Mouse (Mus musculus): ENCODE data around the gene Gabrb2. TPM values are rescaled to one million over a fixed set of nuclear protein-coding genes. Genes with fewer than 3 reads are reported as not detected.

Gabrb2 gene
- not detected in 3 replicates for total RNA-seq (2017)

DNA sequence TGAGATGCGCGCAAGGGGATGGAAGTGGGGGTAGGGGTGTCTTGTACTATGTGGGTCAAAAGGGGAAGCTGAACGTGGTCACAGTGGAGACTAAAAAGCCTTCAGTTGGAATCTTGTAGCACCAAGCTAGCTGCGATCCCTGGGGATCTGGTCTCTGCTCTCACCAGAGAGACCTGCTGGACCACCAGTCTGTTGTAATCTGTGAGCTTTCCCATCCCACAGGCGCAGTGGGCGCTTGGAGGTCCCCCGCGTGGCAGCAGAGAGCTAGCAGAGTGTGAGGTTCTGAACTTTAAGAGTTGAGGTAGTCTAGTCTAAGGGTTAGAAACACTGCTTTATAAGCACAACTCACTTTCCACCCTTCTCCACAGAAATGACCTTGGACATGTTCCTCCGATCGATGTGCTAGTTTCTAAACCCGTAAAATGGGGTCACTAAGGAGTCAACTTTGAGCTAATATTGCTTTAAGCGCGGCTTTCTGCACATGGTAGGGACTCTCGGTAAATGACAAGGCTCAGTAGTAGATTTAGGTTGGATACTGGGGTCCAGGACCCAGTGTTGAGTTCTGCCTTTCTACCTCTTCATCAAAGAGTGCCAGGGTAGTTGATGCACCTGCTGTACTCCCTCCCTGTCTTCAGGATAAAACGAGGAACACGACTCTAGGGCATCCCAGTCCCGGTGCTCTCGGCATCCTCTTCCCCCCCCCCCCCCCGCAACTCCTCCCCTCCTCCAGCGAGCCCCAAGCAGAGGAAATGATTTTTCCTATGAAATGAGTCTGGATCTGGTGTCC is at the start of gene Gabrb2:
Gabrb2 (plus strand) TSS at position 762 of the 787 bp plus-strand sequence.
- ATAC-seq (replicated peaks; ENCODE audit: insufficient number of reproducible peaks, low FRiP score, low TSS enrichment, poor library complexity, severe bottlenecking): no peak

DNA sequence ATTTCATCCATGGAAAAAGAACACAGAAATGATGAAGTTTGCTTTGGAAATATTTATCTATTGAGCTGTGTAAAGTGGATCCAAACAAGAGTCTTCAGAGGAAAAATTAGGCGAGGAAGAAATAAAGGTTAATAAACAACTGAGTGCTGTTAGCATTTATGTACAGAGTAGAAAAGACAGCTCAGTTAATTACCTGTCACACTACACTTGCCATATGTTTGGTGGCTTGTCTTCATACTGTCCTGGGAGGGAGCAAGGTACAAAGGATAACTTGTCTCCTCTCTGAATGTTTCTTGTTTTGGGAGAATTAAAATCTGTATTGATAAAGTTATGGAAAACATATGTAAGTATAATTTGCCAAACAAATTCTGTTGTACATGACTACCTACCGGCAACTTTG is 40.6 kb upstream of the Gabrb2 start:
- ATAC-seq (replicated peaks; ENCODE audit: insufficient number of reproducible peaks, low FRiP score, low TSS enrichment, poor library complexity, severe bottlenecking): no peak

GRCm38 (mm10) chr11:42386486-42386885 is 33.1 kb upstream of the Gabrb2 start:
- no peak for ATAC-seq (replicated peaks; ENCODE audit: insufficient number of reproducible peaks, low FRiP score, low TSS enrichment, poor library complexity, severe bottlenecking)

DNA sequence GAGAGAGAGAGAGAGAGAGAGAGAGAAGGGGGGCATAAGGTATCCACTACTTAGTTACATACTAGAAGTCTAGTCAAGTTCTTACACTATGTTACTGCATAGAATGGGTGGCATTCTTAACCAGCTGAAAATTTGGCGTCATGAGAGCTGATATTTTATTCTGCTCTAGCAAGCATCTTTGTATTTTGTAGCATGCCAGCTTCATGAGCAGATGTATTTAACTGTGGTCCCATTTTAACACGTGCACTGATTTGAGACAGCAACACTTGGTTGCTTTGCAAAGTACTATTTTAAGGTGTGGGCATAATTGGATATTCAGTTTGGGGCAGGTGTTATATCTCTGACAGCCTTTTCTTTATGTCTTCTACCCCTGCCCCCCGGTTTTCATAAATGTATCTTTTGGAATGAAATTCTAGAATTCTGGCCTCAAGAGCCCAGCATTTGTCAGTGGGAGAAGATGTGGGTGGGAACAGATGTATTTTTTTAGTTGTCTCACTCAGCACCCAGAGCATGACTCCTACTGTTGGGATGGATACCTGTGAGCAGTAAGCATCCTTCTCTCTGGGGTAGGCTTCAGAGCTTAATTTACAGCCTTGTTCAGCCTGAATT is 28.8 kb upstream of the Gabrb2 start:
- ATAC-seq (replicated peaks; ENCODE audit: insufficient number of reproducible peaks, low FRiP score, low TSS enrichment, poor library complexity, severe bottlenecking): no peak

DNA sequence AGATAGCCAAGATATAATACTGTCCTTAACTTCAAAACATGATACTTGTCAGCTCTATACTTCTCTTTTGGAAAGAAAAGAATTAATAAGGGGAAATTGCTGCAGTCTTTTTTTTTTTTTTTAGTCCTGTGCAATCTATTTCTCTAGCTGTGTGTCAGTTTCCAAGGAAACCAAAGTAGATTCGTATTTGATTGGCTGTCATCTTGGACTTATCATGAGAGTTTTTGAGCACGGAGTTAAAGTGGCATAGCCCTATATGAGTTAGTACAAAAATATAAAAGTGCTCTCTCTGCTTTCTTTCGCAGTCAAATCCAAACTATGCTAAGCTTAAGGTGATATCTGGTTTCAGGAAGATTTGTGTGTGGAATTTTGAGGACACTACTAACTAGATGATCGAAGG is 26.1 kb upstream of the Gabrb2 start:
- ATAC-seq (replicated peaks; ENCODE audit: insufficient number of reproducible peaks, low FRiP score, low TSS enrichment, poor library complexity, severe bottlenecking): no peak

DNA sequence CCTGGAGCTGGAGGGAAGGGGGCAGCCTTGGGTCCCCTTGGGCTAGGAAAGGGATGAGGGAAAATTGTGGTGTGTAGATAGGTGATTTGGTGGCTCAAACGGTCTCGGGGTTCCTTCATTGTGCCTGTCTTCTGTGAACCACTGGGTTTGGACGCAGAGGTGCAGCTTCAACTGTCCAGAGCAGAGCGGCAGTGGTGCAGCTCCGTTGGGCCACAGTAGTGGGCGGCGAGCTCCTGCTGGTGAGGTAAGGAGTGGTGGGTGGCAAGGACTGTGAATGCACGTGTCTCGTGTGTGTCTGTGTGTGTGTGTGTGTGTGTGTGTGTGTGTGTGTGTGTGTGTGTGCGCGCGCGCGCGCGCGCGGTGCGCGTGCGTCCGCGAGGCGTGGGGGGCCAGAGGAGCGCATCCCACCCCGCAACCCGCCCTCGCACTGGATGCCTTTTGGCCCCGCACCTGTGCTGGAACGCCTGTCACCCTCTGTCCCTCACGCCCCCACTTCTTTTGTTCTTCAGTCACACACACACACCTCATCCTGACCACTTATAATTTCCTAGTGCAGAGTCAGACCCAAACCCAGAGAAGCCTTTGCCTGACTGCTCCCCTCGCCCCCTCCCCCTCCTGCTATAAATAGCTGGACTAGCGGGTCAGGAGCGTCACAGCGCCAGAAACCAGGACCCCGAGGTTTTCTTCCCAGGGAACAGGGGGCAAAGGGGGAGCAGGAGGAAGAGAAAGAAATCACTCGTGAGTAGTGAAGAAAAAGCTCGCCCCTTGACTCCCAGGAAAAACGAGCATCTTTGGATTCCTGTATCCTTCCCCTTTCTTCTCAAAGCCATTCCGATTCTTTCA is 455 bp downstream of the Gabrb2 start:
- no peak for ATAC-seq (replicated peaks; ENCODE audit: insufficient number of reproducible peaks, low FRiP score, low TSS enrichment, poor library complexity, severe bottlenecking)

GRCm38 (mm10) chr11:42420634-42421470 is 1.3 kb downstream of the Gabrb2 start:
- no peak for ATAC-seq (replicated peaks; ENCODE audit: insufficient number of reproducible peaks, low FRiP score, low TSS enrichment, poor library complexity, severe bottlenecking)

DNA sequence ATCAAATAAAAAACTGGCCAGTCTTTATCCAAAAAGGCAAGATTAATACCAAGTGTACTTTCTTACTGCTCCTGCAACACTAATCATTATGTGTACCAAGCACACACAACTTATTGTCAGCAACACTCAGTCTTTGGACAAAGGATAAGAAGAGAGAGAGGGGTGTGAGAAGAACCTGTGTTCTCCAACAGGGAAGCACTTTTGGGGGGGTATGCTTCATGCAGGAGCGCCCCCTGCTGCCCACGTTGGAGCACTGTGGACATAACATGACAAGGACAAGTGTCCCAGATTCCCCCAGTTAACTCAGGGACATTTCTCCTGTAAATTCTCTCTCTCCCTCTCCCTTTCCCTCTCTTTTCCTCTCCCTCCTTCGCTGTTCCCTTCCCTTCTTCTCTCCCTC is 3.7 kb downstream of the Gabrb2 start:
- no peak for ATAC-seq (replicated peaks; ENCODE audit: insufficient number of reproducible peaks, low FRiP score, low TSS enrichment, poor library complexity, severe bottlenecking)

- ATAC-seq (replicated peaks; ENCODE audit: insufficient number of reproducible peaks, low FRiP score, low TSS enrichment, poor library complexity, severe bottlenecking): no peak
Measured at GRCm38 (mm10) chr11:42431495-42431894, 11.9 kb downstream of the Gabrb2 start.

DNA sequence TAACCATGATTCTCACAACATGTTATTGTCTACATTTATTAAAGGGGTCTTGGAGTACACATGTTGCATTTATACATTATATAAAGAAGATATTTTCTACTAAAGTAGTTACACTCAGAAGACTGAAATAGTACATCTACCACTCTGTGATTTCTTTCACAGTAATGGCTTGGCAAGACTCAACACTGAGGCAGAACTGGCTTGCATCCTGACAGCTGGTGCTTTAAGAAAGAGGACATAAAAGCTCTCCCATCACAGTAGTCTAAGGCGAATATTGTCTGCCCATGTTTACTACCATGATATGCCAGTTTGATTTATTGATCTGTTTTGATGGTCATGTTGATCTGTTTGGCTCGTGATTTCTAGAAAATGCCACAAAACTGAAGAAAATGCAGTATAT is 19.4 kb downstream of the Gabrb2 start:
- ATAC-seq (replicated peaks; ENCODE audit: insufficient number of reproducible peaks, low FRiP score, low TSS enrichment, poor library complexity, severe bottlenecking): no peak

GRCm38 (mm10) chr11:42443641-42444040 is 24.1 kb downstream of the Gabrb2 start:
- ATAC-seq (replicated peaks; ENCODE audit: insufficient number of reproducible peaks, low FRiP score, low TSS enrichment, poor library complexity, severe bottlenecking): no peak

GRCm38 (mm10) chr11:42448929-42449328 is 29.4 kb downstream of the Gabrb2 start:
- ATAC-seq (replicated peaks; ENCODE audit: insufficient number of reproducible peaks, low FRiP score, low TSS enrichment, poor library complexity, severe bottlenecking): no peak

GRCm38 (mm10) chr11:42464136-42464535 is 44.6 kb downstream of the Gabrb2 start:
- no peak for ATAC-seq (replicated peaks; ENCODE audit: insufficient number of reproducible peaks, low FRiP score, low TSS enrichment, poor library complexity, severe bottlenecking)

DNA sequence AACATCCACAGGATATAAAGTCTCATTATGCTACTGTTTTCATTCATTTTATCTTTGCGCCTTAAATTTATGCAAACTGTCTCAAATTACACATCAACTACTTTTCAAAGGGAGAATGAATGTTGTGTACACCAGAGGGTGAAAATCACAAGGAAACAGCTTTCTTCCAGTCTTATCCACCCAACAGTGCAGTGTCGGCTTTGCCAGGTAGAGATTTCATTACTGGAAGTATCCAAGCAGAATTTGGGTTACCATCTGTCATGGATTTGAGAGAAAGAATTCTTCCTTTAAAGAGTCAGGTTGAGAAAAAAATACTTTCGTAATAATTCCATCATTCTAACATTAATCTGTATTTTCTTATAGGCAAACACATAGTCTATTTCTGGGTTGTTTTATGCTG is 48.8 kb downstream of the Gabrb2 start:
- ATAC-seq (replicated peaks; ENCODE audit: insufficient number of reproducible peaks, low FRiP score, low TSS enrichment, poor library complexity, severe bottlenecking): no peak

DNA sequence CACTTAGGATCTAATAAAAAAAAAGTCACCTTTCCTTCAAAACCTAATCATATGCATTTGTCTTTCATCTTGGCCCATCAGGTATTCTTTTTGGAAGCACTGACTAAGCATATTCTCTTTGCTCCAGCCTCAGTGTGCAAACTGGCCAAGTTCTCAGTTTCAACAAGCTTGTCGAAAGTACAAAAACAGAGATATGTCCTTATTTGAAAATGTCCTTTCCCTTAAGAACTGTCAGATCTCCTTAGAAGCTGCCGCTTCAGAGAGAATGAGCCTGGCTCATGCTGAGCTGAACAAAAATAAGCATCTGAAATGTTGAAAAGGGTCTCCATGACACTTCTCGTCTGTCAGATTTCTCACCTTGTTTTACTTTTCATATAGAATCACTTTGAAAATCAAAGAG is 55.0 kb downstream of the Gabrb2 start:
- ATAC-seq (replicated peaks; ENCODE audit: insufficient number of reproducible peaks, low FRiP score, low TSS enrichment, poor library complexity, severe bottlenecking): no peak

GRCm38 (mm10) chr11:42487625-42488024 is 68.1 kb downstream of the Gabrb2 start:
- ATAC-seq (replicated peaks; ENCODE audit: insufficient number of reproducible peaks, low FRiP score, low TSS enrichment, poor library complexity, severe bottlenecking): no peak

GRCm38 (mm10) chr11:42501166-42501565 is 81.6 kb downstream of the Gabrb2 start:
- ATAC-seq (replicated peaks; ENCODE audit: insufficient number of reproducible peaks, low FRiP score, low TSS enrichment, poor library complexity, severe bottlenecking): no peak

DNA sequence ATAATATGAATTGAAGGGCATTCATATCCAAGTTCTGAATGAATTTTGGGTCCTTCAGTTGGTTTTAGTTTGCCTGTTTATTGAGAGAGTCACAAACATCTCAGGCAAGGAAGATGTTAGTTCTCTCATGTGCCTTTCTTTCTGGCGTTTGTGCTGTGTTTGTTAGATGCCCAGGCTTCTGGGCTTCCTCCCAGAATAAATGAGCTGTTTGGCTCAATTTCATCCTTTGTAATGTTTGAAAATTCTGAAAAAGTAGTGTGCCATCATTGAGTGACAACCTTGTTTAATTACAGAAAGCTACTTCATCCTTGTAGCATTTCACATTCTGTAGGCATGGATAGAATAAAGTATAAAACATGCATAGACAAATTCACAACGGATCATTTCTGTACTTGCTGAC is 85.9 kb downstream of the Gabrb2 start:
- ATAC-seq (replicated peaks; ENCODE audit: insufficient number of reproducible peaks, low FRiP score, low TSS enrichment, poor library complexity, severe bottlenecking): no peak

DNA sequence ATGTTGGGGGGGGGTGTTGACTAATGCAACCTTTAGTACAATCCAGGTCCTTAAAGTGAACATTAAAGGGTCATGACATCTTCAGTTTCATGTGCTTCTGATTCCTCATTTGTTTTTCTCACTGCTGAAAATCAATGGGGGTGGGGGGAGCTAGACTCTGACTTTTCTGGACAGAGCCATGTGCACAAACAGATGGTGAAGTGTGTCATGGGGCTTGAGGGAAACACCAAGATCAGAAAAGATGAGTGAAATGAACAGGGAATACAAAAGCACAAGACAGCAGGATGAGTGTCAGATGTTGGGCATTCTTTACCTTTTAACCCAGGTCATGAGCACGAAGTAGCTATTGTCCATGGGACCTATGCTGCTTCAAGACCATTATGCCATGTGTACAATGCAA is 86.4 kb downstream of the Gabrb2 start:
- no peak for ATAC-seq (replicated peaks; ENCODE audit: insufficient number of reproducible peaks, low FRiP score, low TSS enrichment, poor library complexity, severe bottlenecking)
